Mouse (Mus musculus) right cerebral cortex, postnatal 36 days (tissue): ENCODE results near the gene Alpl.
A peak's percentile ranks its signal among the peaks of the same experiment; 100 is the strongest.

Source experiments
- DNase-seq, 2 experiments: peaks; one replicate each; pipeline ENCODE4 v3.0.0; 2022; ENCODE audit warnings: low spot score in 2 of 2, mixed read lengths in 1 of 2

The Alpl gene

GRCm38 (mm10) chr4:137770901-137771612, 25.1 kb downstream of the Alpl start:
- no peak for DNase-seq

DNA sequence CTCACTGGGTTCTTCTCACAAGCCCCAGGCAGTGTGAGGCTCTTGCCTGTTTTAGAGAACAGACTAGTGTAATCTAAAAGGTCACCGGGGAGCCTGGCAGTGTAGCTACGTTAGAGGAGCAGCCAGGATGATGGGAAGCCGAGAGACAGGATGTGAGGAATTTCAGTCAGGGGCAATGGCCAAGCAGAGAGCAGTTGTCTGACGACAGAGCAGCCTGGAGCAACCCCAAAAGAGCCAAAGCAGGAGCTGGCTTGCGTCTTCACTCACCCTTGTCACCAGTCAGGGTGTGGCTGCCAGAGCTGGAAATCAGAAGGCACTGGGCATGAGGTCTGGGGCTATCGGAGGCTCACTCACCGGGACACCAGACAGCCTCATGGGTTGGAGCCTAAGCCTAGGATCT, 26.5 kb downstream of the Alpl start:
- DNase-seq: no peak

DNA sequence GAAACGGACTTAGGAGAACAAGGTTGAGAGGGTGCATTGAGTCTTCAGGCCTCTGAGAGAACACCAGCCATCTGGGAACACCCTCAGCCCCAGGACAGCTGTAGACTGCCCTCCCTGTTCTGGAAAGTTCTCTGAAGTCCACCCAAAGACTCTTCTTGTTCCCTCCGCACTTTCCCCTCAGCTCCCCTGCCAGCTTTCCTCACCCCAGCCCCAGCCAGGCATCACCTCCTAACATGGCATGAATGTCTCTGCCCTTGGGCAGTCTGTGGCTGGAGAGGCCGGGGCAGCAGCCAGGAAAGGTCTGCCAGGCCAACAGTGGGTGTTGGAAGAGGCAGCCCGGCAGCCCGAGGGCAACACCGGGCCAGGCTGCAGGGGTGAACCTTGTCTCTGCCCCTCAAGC, 27.4 kb downstream of the Alpl start:
- no peak for DNase-seq

DNA sequence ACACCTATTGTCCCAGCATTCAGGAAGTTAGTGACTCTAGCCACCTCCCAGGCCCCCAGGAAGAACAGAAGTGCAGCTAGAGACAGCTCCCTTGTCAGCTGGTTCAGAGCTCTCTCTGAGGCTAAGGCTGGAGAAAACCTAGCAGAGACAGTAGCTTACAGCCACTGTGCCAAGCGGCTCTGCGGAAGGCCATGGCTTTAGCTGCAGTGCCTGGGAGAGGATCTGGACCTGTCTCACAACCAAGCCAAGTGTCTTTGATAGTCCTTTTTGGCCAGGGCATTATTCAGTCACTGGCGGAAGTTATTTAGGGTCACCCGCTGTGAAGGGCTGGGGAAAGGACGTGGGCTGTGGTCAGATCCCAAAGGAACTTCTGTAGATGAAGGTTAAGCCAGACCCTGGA, 27.8 kb downstream of the Alpl start:
- DNase-seq: no peak

GRCm38 (mm10) chr4:137766365-137766764, 29.8 kb downstream of the Alpl start:
- no peak for DNase-seq

DNA sequence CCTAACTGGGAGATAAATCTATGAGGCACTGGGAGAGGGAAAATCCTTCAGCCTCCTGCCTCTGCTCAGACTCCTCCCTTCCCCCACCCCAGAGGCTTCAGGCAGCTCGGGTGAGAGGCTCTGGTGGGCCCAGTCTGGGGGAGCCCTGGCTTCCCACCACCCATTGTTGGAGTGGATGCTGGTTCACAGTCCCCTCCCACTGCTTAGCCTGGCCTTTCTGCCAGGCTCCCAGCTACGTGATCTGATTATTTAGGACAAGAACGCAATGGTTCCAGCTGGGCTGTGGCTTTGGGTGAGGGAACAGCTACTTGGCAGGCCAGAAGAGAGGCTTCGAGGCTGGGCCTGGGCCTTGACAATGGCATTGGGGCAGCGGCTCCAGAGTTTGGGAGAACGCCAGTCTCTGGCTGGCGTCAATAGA, 30.6 kb downstream of the Alpl start:
- DNase-seq: peak; percentile 50 to 61

GRCm38 (mm10) chr4:137764621-137765020, 31.6 kb downstream of the Alpl start:
- no peak for DNase-seq

GRCm38 (mm10) chr4:137763920-137764495, 32.2 kb downstream of the Alpl start:
- no peak for DNase-seq

- DNase-seq: no peak
Measured at GRCm38 (mm10) chr4:137762886-137763285, 33.3 kb downstream of the Alpl start.

DNA sequence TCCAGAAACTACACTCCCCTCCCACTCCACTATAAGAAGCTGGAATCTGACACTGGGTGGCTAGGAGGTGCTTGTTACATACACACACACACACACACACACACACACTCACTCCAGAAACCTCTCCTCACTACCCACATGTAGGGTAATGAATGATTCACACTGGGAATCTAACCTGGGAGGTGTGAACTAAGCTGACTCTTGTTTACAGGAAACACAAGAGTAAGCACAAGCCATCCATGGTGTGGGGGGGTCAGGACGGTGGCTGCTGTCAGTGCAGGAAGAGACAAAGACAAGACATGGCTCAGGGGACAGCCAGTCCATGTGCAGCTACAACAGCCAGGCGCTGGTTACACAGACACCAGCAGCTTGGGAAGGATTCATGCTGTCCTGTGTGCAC, 41.7 kb downstream of the Alpl start:
- DNase-seq: no peak

GRCm38 (mm10) chr4:137753199-137753598, 43.0 kb downstream of the Alpl start:
- DNase-seq: no peak

DNA sequence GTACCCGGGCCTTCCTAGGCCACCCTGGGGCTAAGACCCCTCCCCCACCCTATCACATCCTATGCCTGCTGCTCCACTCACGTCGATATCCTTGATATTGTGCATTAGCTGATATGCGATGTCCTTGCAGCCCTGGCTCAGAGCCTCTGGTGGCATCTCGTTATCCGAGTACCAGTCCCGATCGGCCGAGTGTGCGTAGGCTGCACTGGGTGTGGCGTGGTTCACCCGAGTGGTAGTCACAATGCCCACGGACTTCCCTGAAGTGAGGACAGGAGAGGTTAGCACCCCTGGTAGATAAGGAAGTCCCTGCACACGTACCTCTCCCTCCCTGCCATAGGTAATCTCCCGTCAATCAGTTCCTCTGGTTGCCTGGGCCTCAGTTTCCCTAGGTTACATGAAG, 43.7 kb downstream of the Alpl start:
- no peak for DNase-seq

DNA sequence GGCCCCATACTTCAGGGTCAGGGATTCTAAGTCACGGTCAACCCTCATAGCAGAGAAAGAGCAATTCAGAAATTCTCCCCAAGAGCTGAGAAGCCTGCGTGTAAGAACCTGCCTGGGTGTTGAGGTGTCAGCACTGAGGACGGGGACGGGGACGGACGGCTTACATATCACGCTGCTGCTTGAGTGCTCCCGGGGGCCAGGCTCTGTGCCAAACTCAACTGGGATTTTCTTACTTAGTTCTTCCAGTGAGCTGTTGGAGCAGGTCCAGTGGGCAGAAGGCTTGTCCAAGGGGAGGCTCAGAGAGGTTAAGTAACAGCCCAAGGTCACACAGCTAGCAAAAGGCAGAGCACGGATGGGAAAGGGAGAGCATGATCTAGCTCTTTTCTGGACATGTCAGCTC, 44.5 kb downstream of the Alpl start:
- no peak for DNase-seq

- no peak for DNase-seq
Measured at GRCm38 (mm10) chr4:137751310-137751709, 44.9 kb downstream of the Alpl start.

GRCm38 (mm10) chr4:137750121-137750520, 46.1 kb downstream of the Alpl start:
- DNase-seq: no peak

- no peak for DNase-seq
Measured at GRCm38 (mm10) chr4:137749680-137750079, 46.5 kb downstream of the Alpl start.

DNA sequence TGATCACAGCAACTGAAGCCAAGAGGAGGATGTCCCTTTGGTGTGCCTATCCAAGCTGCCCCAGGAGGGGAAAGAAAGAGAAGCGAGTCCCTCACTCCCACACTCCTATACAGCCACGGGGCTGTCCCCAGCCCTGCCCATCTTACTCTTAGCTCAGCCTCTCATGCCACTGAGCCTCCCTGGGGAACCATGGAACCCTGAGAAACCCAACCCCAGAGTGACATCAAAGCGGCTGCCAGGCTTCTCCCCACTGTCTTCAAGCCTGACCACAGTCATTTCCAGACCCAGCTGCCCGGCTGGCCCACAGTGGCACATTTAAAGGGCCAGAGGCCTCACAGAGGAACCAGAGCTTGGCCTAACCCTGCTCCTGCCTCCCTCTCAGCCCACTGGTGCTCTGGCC, 47.5 kb downstream of the Alpl start:
- no peak for DNase-seq

DNA sequence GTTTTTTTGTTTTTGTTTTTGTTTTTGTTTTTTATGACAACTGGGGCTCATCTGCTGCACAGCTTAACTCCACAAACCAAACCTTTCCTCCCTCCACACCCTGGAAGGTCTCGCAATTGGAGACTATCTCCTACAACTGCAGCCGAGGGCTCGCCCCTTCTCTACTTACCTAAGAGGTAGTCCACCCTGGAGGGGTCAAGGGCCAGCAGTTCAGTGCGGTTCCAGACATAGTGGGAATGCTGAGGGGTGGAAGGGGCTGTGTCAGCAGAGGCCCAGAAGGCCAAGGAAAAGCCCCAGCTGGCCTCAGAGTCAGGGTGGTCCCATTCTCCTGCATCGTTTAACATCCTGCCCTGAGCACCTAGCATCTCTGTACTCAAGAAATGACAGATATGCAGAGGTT, 48.6 kb downstream of the Alpl start:
- DNase-seq: no peak

DNA sequence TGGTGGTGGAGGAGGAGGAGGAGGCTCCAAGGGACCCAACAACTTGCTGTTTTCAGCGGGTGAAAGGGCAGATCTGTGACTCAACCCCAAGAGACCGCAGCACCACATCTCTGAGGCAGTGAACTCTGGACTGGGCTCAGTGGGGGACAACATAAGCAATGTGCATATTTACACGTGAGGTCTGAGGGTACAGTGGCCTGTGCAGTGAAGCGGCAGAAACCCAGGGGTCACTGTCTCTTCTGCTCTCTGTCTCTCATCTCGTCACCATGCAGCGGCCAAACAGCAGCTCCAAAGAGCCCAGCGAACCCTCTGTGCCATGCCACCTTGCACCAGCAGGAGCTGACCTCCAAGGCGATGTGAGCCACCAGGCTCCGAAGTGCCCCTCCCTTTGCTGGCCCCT, 49.1 kb downstream of the Alpl start:
- DNase-seq: no peak

- no peak for DNase-seq
Measured at GRCm38 (mm10) chr4:137744433-137744918, 51.7 kb downstream of the Alpl start.

DNA sequence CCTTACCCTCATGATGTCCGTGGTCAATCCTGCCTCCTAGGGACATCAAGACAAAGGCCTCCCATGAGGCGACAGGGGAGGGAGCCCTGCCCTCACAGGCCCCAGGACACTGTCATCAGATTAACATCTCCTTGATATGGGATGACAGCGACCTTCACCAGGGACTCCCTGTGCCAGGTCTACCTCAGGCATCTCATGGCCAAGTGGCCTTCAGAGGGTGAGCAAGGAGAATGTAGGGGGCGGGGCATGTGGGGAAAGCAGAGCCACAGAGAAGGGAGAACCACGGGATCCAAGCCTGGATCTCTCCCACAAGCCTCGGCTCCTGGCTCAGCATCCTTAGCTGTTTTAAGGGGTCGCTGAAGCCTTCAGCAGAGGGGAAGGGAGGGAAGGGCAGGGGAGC, 52.4 kb downstream of the Alpl start:
- DNase-seq: no peak

GRCm38 (mm10) chr4:137740350-137740749, 55.8 kb downstream of the Alpl start:
- no peak for DNase-seq

GRCm38 (mm10) chr4:137739151-137739923, 56.8 kb downstream of the Alpl start:
- DNase-seq: no peak
